Mouse (Mus musculus) CD4-positive, CD25-positive, alpha-beta regulatory T cell, adult 4 months (primary cell): ENCODE results near the gene Cox6a1. TPM values are rescaled to one million over a fixed set of nuclear protein-coding genes. Genes with fewer than 3 reads are reported as not detected.
A peak's percentile ranks its signal among the peaks of the same experiment; 100 is the strongest.
"Not testable (repeated sequence)": the region's sequence is repeated elsewhere in the genome, so short reads cannot be mapped to it uniquely, and the experiment has no call there.

ENCODE experiments used
- ATAC-seq: one replicate; pipeline ENCODE4 v1.8.0; 2017
- polyA plus RNA-seq, 2 experiments: library from polyadenylated mRNA; unstranded; fragments of 100-300 nt; shearing (Covaris generic); gene quantifications; one replicate each; pipeline ENCODE4 v1.2.1; 2017

Gene Cox6a1
- polyA plus RNA-seq, 2 experiments from 2014 or later: 486 to 529 TPM

DNA sequence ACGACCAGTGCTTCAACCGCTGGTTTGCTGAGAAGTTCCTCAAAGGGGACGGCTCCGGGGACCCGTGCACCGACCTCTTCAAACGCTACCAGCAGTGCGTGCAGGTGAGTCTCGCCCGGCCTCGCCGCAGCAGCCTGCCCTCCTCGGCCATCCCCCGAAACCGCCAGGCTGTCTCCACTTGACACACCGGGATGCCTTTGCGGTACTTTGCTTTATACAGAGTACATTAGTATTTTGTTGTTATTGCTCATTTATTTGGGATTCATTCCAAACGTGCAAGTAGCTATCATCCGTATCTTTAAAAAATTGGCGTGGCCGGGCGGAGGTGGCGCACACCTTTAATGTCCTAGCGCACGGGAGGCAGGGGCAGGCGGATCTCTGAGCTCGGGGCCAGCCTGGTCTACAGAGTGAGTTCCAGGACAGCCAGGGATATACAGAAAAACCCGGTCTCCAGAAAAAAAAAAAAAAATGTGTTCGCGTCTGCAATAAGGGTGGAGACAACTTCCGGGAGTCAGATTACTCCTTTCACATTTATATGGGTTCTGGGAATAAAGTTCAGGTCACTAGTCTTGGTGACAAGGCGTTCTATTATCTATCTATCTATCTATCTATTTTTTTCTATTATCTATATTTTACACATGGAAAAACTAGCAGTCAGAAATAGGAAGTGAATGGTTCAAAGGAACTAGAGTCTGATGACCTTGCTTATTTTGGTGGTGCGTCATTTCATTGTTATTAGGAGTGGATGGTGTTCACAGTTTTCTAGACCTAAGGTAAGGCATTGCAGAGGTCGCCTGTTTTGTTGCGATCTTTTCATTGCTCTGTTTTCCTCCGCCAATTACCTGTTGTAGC is 7.2 kb downstream of the Cox6a1 start:
- peak; percentile 50 for ATAC-seq

DNA sequence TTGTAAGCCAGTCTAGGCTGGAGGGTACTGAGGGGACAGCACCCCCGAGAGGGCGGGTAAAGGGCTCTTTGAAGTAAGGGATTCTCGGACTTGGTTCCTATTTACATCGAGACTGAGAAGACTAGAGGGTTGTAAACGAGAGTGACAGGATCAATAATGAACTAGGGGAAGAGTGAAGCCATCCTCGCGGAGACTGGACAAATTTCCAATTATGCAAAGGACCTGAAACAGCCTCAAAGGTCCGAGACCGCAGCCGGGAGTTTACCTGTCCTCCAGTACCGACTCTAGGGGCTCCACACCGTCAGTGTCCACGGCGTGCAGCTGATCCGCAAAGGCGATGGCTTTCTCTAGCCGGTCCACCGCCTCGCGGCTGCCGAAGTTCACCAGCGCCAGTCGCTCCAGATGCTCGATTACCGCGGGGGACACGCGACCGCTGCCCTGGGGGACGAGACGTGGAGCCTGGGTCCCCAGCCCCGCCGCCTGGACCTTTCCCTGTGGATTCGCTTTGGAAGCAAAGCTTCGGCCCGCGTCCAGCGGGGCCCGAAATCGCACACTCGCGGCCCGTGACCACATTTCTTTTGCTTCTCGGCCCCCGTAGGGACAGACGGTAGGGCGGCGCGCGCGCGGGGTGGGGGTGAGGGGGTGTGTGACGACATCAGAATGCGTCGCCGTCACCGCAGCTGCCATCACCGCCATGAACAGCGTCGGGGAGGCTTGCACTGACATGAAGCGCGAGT is 8.0 kb downstream of the Cox6a1 start, which contains the start of the genes Gatc and Triap1:
Gene Gatc, minus strand, starts transcription at position 602 of the 737 bp plus-strand sequence.
Gene Triap1, plus strand, starts transcription at position 649 of the 737 bp plus-strand sequence.
- peak; percentile 85 for ATAC-seq

- ATAC-seq: no peak
Measured at GRCm38 (mm10) chr5:115340007-115340406, 8.8 kb downstream of the Cox6a1 start.

- no peak for ATAC-seq
Measured at GRCm38 (mm10) chr5:115333626-115334025, 15.2 kb downstream of the Cox6a1 start.

DNA sequence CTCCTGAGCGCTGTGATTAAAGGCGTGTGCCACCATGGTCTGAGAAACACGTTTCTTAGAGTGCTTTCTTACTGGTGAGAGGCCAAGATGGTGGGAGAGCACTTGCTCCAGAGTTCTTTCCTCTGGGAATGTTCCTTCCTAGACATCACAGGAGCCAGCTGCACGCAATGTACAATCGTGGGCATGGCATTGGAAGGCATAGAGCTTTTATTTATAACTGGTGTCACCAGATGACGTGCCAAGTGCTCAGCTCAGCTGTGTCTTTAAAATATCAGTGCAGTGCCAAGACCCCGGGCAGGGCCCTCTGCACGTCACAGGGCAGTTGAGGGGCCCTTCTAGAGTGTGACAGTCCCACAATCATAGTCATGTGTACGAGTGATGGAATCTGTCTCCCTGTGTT is 17.8 kb downstream of the Cox6a1 start:
- ATAC-seq: no peak

DNA sequence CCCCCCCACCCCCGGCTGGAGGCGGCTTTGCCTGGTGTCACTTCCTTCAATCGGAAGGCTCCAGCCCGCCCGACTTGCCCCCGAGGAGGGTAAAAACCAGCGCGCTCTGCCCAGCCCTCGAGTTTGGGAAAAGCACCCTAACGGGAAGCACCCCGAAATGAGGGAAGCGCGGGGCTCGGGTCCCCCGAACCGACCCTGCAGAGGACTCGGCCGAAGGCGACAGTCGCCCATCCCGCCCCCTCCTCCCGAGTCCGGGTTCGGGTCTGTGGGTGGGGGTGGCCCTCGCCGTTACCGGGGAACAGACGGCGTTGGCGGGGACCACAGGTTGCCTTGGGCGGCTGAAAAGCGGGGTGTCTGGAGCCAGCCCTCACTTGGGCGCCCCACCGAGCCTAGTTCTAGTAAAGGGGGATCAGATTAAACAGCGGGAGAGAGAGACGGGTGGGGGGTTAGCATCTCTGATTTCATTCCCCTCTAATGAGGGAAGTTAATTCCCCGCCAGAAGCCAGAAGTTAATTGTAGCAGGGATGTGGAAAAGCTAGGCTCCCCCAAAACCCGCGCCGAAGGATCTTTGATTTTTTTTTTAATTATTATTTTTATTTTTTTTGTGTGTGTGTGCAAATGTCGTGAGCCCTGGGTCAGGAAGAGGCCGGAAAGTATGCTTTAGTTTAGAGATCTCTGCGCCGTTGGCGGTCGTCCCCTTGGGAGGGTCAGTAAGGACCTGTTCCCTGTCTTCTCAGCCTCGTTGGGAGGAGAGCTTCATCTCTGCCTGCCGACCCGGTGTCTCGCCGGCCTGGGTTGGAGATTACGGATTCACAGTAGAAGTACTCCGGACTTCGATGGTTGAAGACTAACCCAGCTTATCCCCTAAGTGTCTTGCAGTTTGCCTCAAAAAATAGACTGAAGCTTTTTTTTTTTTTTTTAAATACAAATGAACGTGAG is 20.9 kb downstream of the Cox6a1 start:
- no peak for ATAC-seq

GRCm38 (mm10) chr5:115326875-115327609 is 21.7 kb downstream of the Cox6a1 start, which contains the start of gene Srsf9:
Srsf9 (plus strand) TSS chr5:115327177.
- ATAC-seq: peak; percentile 91

GRCm38 (mm10) chr5:115326256-115326831 is 22.4 kb downstream of the Cox6a1 start:
- ATAC-seq: peak; percentile 36

GRCm38 (mm10) chr5:115319004-115319940 is 29.5 kb downstream of the Cox6a1 start:
- ATAC-seq: peak; percentile 34

GRCm38 (mm10) chr5:115317645-115318328 is 31.0 kb downstream of the Cox6a1 start:
- ATAC-seq: peak; percentile 37

- ATAC-seq: no peak
Measured at GRCm38 (mm10) chr5:115316968-115317644, 31.7 kb downstream of the Cox6a1 start.

- ATAC-seq: no peak
Measured at GRCm38 (mm10) chr5:115313668-115313943, 35.2 kb downstream of the Cox6a1 start.

DNA sequence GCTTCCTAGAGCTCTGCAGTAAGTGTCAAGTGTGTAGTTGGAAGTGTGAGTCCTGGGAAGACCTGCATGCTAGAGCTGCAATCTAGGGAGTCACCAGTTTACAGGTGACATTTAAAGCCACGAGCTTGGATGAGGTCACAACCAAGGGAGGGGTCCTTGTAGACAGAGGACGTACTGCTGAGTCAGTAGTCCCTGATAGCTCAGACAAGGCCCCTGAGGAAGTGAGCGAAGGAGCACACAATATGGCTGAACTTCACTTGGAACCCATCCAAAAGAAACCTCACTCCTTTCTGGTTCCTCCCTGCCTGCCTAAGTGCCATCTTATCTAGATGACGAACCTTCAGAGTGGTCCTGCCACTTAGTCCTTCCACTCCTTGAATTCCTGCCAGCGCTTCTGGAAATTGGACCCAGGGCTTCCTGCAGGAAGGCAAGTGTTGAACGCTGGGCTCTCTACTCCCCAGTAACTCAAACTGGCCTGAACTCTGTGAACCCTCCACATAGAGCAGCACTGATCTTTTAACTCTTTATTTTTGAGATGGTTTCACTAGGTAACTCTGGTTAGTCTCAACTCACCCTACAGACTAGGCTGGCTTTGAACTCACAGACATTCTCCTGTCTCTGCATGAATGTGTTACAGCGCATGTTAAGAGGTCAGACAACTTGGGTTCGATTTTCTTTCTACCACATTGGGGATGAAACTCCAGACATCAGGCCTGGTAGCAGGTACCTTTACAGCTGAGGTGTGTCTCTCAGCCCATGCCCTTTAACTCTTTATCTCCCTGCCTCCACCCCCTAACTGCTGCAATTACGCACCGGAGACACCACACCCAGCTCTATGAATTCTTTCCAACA is 35.7 kb downstream of the Cox6a1 start:
- no peak for ATAC-seq

GRCm38 (mm10) chr5:115312354-115312753 is 36.4 kb downstream of the Cox6a1 start:
- ATAC-seq: no peak

GRCm38 (mm10) chr5:115302190-115302589 is 46.6 kb downstream of the Cox6a1 start:
- ATAC-seq: not testable (repeated sequence)

DNA sequence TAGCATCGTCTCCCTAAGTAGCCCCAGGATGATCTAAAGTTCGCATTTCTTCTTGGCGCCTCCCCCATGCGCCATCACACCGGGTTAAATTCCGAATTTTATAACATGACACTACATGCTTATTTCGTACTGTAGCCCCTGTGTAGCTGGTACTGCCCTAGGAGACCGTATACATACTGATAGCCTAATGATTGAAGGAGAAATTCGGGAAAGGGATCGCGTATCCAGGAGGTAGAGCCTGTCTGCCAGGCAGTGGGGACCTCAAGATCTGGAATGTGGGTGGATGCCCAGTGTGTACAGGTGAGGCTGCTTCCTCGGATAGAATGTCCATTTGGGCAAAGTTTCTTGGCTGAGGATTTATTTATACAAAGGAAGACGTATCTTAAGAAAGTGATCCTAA is 47.2 kb downstream of the Cox6a1 start:
- no peak for ATAC-seq

- peak; percentile 91 for ATAC-seq
Measured at GRCm38 (mm10) chr5:115300792-115301614, 47.8 kb downstream of the Cox6a1 start, which contains the start of gene Dynll1. Dynll1 (minus strand) TSS chr5:115300999.
